Comparison of ENCODE assay signal across 9 mouse cellular contexts in genomic region chrX:38061544-38061943, GRCm38 (mm10). TPM values are rescaled to one million over a fixed set of nuclear protein-coding genes. Genes with fewer than 3 reads are reported as not detected.
DNase-seq lines count a peak whose midpoint lies in the region; ATAC-seq and TF ChIP-seq lines count a peak whose summit lies in the region.
"Had no signal": no experiment of that assay in that cellular context is flagged by ENCODE, and none has a peak within 500 bp of the region (broad histone marks: within the 10 kb centered on the region; RNA-seq: fewer than 3 reads in every experiment).

No protein-coding gene starts in this region.

- no peak overlapping the region for H3K4me3 ChIP-seq in gastrocnemius, adult 2 months
- no peak overlapping the region for H3K4me3 ChIP-seq in lung, adult 2 months (replicated peaks; ENCODE audit: extremely low read depth, low read depth, low read length)
- H3K4me3 ChIP-seq: limb, embryonic 15.5 days had no signal

- no peak for ATAC-seq in megakaryocyte-erythroid progenitor cell, adult 5-6 weeks (replicated peaks; ENCODE audit: low FRiP score, low TSS enrichment, poor library complexity, severe bottlenecking)

- H3K4me1 ChIP-seq in lung, adult 2 months (ENCODE audit: control insufficient read depth, insufficient read depth, low read length): no peaks in the 10 kb centered on the region
- H3K4me1 ChIP-seq: limb, embryonic 15.5 days had no signal

- 0% methylated on average over 1 of the region's 1 CpGs for whole genome bisulfite sequencing in lung, adult 2 months

- DNase-seq in gastrocnemius, adult 2 months: no peak
- no peak for DNase-seq in gastrocnemius, postnatal 10 days
- no peak for DNase-seq in lung, adult 2 months
- no peak for DNase-seq in lung, adult 18-20 months
- DNase-seq in ZHBTc4 (ENCODE audit: low read depth, low spot score): peak; percentile 33
- peak; percentile 2 for DNase-seq in lung, postnatal 14 days
- no peak for DNase-seq in layer of hippocampus, adult 9-10 months (ENCODE audit: low spot score)

- intact Hi-C loops in gastrocnemius, adult 2 months (cut with DNase I): no loop called here

- no peak overlapping the region for H3K27ac ChIP-seq in gastrocnemius, adult 2 months
- H3K27ac ChIP-seq: limb, embryonic 15.5 days had no signal

- no peak for TF ChIP-seq POLR2A in lung, adult 2 months (IDR thresholded peaks at IDR 0.05; ENCODE audit: borderline replicate concordance, extremely low read depth, low read depth, low read length)

- TF ChIP-seq CTCF in gastrocnemius, adult 2 months (IDR thresholded peaks at IDR 0.05): peak; percentile 71
- TF ChIP-seq CTCF in lung, adult 2 months (IDR thresholded peaks at IDR 0.05; ENCODE audit: insufficient read depth, low read length): peak; percentile 2; the same call in 1 of the 2 replicates

RNA-seq across cellular contexts. Expression of gene Rhox10, which starts 4.7 kb away (rescaled TPM):
- not detected for total RNA-seq in gastrocnemius, adult 2 months (2021)
- not detected for total RNA-seq in gastrocnemius, postnatal 10 days (2021)
- not detected in 2 replicates for polyA plus RNA-seq in lung, adult 2 months (2012; rRNA removed)
- not detected in 2 replicates for total RNA-seq in megakaryocyte-erythroid progenitor cell, adult 5-6 weeks (2014; fragmentation: Nextera tagmentation)
- total RNA-seq in megakaryocyte-erythroid progenitor cell, adult 5-6 weeks (2017): not detected in 2 replicates
- polyA plus RNA-seq: limb, embryonic 15.5 days had no signal

RNA-seq across cellular contexts. Expression of gene Btg1-ps2, which starts 18.6 kb away (rescaled TPM):
- not detected for total RNA-seq in gastrocnemius, adult 2 months (2021)
- total RNA-seq in gastrocnemius, postnatal 10 days (2021): not detected
- polyA plus RNA-seq in lung, adult 2 months (2012; rRNA removed): not detected in 2 replicates
- not detected in 2 replicates for total RNA-seq in megakaryocyte-erythroid progenitor cell, adult 5-6 weeks (2014; fragmentation: Nextera tagmentation)
- total RNA-seq in megakaryocyte-erythroid progenitor cell, adult 5-6 weeks (2017): not detected in 2 replicates
- polyA plus RNA-seq: limb, embryonic 15.5 days had no signal

RNA-seq across cellular contexts. Expression of gene Rhox11, which starts 23.4 kb away (rescaled TPM):
- total RNA-seq in gastrocnemius, adult 2 months (2021): not detected
- total RNA-seq in gastrocnemius, postnatal 10 days (2021): not detected
- not detected in 2 replicates for polyA plus RNA-seq in lung, adult 2 months (2012; rRNA removed)
- not detected in 2 replicates for total RNA-seq in megakaryocyte-erythroid progenitor cell, adult 5-6 weeks (2014; fragmentation: Nextera tagmentation)
- total RNA-seq in megakaryocyte-erythroid progenitor cell, adult 5-6 weeks (2017): not detected in 2 replicates
- polyA plus RNA-seq: limb, embryonic 15.5 days had no signal

RNA-seq across cellular contexts. Expression of gene Btg1-ps1, which starts 42.9 kb away (rescaled TPM):
- total RNA-seq in gastrocnemius, adult 2 months (2021): not detected
- not detected for total RNA-seq in gastrocnemius, postnatal 10 days (2021)
- not detected in 2 replicates for polyA plus RNA-seq in lung, adult 2 months (2012; rRNA removed)
- not detected in 2 replicates for total RNA-seq in megakaryocyte-erythroid progenitor cell, adult 5-6 weeks (2014; fragmentation: Nextera tagmentation)
- not detected in 2 replicates for total RNA-seq in megakaryocyte-erythroid progenitor cell, adult 5-6 weeks (2017)
- polyA plus RNA-seq: limb, embryonic 15.5 days had no signal

RNA-seq across cellular contexts. Expression of gene Rhox12, which starts 49.2 kb away (rescaled TPM):
- not detected for total RNA-seq in gastrocnemius, adult 2 months (2021)
- not detected for total RNA-seq in gastrocnemius, postnatal 10 days (2021)
- polyA plus RNA-seq in lung, adult 2 months (2012; rRNA removed): not detected in 2 replicates
- not detected in 2 replicates for total RNA-seq in megakaryocyte-erythroid progenitor cell, adult 5-6 weeks (2014; fragmentation: Nextera tagmentation)
- total RNA-seq in megakaryocyte-erythroid progenitor cell, adult 5-6 weeks (2017): not detected in 2 replicates
- polyA plus RNA-seq: limb, embryonic 15.5 days had no signal

Comparison
In these comparisons a context has a peak if more than half of its experiments do, and no peak if none do; other contexts are left out.
1. DNase-seq: peak in ZHBTc4 (single experiment) and lung, postnatal 14 days (single experiment); none in gastrocnemius, adult 2 months (single experiment), gastrocnemius, postnatal 10 days (single experiment), lung, adult 2 months (single experiment), lung, adult 18-20 months (0 of 2) and layer of hippocampus, adult 9-10 months (single experiment).